Mouse (Mus musculus) heart, postnatal 0 days (tissue): ENCODE measurements around the gene Mtg2.

ENCODE experiments used
- CTCF ChIP-seq: IDR thresholded peaks from 2 replicates; pipeline ENCODE4 v1.5.1; 2016; ENCODE audit warnings: antibody characterized with exemption, control low read depth, low read depth
- EP300 ChIP-seq: IDR thresholded peaks from 2 replicates; pipeline ENCODE4 v1.6.1; 2016; ENCODE audit warnings: antibody characterized with exemption, low read depth

DNA sequence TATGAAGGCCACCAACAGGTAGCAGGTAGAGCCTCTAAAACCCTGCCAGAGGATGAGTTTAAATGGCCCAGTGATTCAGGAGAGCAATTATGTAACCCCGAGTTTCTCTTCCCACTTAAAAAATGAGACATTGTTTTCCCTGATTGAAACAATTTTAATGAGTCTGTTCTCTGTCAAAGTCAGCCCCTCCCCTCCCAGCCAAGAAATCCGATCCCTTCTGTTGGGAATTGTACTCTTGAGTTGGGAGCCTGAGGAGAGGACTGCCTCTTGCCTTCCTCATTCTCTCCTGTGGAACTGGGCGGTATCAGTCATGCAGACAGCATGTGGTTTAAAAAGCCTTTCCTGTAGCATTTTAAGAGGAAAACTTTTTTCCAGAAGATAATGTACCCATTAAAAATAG lies 14.2 kb downstream of the Mtg2 start:
- TF ChIP-seq EP300, result no peak
- no peak for TF ChIP-seq CTCF
